Mouse (Mus musculus) neural tube, embryonic 14.5 days (tissue): ENCODE results near the gene Bin2. TPM values are rescaled to one million over a fixed set of nuclear protein-coding genes. Genes with fewer than 3 reads are reported as not detected.

Experiments
- ATAC-seq: fragments of 200-750 bp; cut with Nextera tagmentation; 2 replicates; pipeline ENCODE4 v1.8.0; 2017; ENCODE audit warnings: low read depth, mild to moderate bottlenecking, moderate TSS enrichment, moderate library complexity
- H3K27ac ChIP-seq: fragments of 300-500 bp; sonication (generic); 2 replicates; pipeline ENCODE4 v1.5.1; 2014; ENCODE audit warnings: low read depth, mild to moderate bottlenecking, control low read depth, low read length, moderate library complexity, mixed read lengths
- H3K27me3 ChIP-seq: fragments of 300-500 bp; sonication (generic); 2 replicates; pipeline ENCODE4 v1.6.1; 2014; ENCODE audit warnings: low read length; ENCODE audit not compliant: control insufficient read depth, insufficient read depth
- H3K36me3 ChIP-seq: fragments of 300-500 bp; sonication (generic); 2 replicates; pipeline ENCODE4 v1.6.1; 2014; ENCODE audit warnings: low read length, mixed read lengths; ENCODE audit not compliant: control insufficient read depth, insufficient read depth
- H3K4me1 ChIP-seq: fragments of 300-500 bp; sonication (generic); 2 replicates; pipeline ENCODE4 v1.6.1; 2014; ENCODE audit warnings: low read length; ENCODE audit not compliant: control insufficient read depth, insufficient read depth
- H3K4me2 ChIP-seq: fragments of 300-500 bp; sonication (generic); 2 replicates; pipeline ENCODE4 v1.6.1; 2014; ENCODE audit warnings: mild to moderate bottlenecking, low read depth, low read length, control low read depth
- H3K4me3 ChIP-seq: fragments of 300-500 bp; sonication (generic); 2 replicates; pipeline ENCODE4 v1.5.1; 2014; ENCODE audit warnings: low read depth, low read length, control low read depth, mixed read lengths
- H3K9ac ChIP-seq: fragments of 300-500 bp; sonication (generic); replicated peaks from 2 replicates; pipeline ENCODE4 v1.6.1; 2014; ENCODE audit warnings: low read depth, mild to moderate bottlenecking, control low read depth, low read length, mixed read lengths
- H3K9me3 ChIP-seq: fragments of 300-500 bp; sonication (generic); 2 replicates; pipeline ENCODE4 v1.6.1; 2016; ENCODE audit warnings: low read length; ENCODE audit not compliant: control insufficient read depth
- WGBS: fragments of 180-500 bp; shearing (Covaris S2); extraction: QIAGEN DNeasy Blood & Tissue Kit; methylation state at CpG from one replicate; pipeline ENCODE4 v1.1.7; 2014; 5-methylcytosine and 5-hydroxymethylcytosine counted together
- polyA plus RNA-seq: library from polyadenylated mRNA; unstranded; fragments of >200 nt; fragmentation: Nextera tagmentation; extraction: Ambion mirVana; gene quantifications from 2 replicates; pipeline ENCODE4 v1.2.1, GENCODE M21; 2014

The Bin2 gene
- polyA plus RNA-seq, result 1.4 and 2.9 TPM in 2 replicates

DNA sequence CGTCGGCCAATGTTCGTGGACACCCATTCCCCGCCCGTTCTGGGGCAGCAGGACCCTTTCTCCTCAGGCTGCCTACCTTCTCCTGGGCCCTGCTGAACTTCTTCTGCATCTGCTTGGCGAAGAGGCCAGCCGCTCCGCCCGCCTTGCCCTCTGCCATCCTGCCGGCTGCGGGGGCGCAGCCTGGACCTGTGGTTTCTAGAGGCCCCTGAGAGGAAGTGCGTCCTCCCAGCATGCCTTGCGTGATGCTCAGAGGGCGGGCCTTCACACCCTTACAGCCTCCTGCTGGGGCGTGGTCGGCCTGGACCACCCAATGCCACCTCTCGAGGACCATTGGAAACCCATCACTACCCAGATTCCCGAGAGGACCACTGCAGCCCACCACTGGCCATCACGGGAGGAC is at the start of gene Bin2:
Gene Bin2 (minus strand): TSS at position 217 of the 400 bp plus-strand sequence.
- H3K9me3 ChIP-seq, result no peaks in the 10 kb centered on the region
- no peak for ATAC-seq
- H3K9ac ChIP-seq, result no peak within 1 kb of the TSS
- no peaks in the 10 kb centered on the region for H3K36me3 ChIP-seq
- H3K4me1 ChIP-seq, result no peaks in the 10 kb centered on the region
- WGBS, result 94% methylated on average over 20 of the region's 20 CpGs
- H3K27ac ChIP-seq, result no peak within 1 kb of the TSS
- H3K4me2 ChIP-seq, result no peak within 1 kb of the TSS
- no peak within 1 kb of the TSS for H3K4me3 ChIP-seq
- no peaks in the 10 kb centered on the region for H3K27me3 ChIP-seq

- WGBS, result 82% methylated on average over 11 of the region's 11 CpGs
Measured at GRCm38 (mm10) chr15:100718572-100718971, 49.2 kb upstream of the Bin2 start.

DNA sequence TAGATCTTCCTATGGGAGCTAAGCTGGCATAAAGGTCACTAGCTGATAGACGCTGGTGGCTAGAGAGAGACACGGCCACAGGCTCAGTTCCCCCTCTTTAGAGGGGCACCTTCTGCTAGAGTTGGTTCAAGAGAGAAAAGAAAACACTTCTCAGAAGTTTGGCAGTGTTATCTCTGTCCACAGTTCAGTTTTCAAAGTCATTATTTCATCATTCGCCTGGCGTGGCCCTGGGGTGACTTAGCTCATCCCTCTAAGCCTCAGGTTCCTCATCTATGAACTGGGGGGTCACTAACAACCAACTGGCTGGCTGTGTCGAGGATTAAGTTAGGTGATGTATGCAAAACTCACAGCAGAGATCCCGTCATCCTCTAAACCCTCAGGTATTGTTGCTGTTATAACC is 48.6 kb upstream of the Bin2 start:
- H3K9ac ChIP-seq, result no peak overlapping the region
- no peaks in the 10 kb centered on the region for H3K36me3 ChIP-seq
- H3K27ac ChIP-seq, result no peak overlapping the region
- H3K4me1 ChIP-seq, result no peaks in the 10 kb centered on the region
- no peaks in the 10 kb centered on the region for H3K27me3 ChIP-seq
- H3K4me3 ChIP-seq, result no peak overlapping the region
- ATAC-seq, result no peak
- 82% methylated on average over 6 of the region's 6 CpGs for WGBS
- no peak overlapping the region for H3K4me2 ChIP-seq
- H3K9me3 ChIP-seq, result no peaks in the 10 kb centered on the region

More at GRCm38 (mm10) chr15:100718572-100718971, 49.2 kb upstream of the Bin2 start:
- no peak overlapping the region for H3K4me2 ChIP-seq
- no peaks in the 10 kb centered on the region for H3K4me1 ChIP-seq
- H3K36me3 ChIP-seq, result no peaks in the 10 kb centered on the region
- H3K27ac ChIP-seq, result no peak overlapping the region
- ATAC-seq, result no peak
- no peaks in the 10 kb centered on the region for H3K27me3 ChIP-seq
- H3K9ac ChIP-seq, result no peak overlapping the region
- H3K9me3 ChIP-seq, result no peaks in the 10 kb centered on the region
- H3K4me3 ChIP-seq, result no peak overlapping the region

- Histone ChIP-seq H3K9me3 (no peaks in the 10 kb centered on the region), H3K4me2 (no peak overlapping the region), H3K27ac (no peak overlapping the region), H3K4me1 (no peaks in the 10 kb centered on the region), H3K9ac (no peak overlapping the region), H3K27me3 (no peaks in the 10 kb centered on the region), H3K4me3 (no peak overlapping the region), H3K36me3 (no peaks in the 10 kb centered on the region)
- 76% methylated on average over 9 of the region's 9 CpGs for WGBS
- no peak for ATAC-seq
Measured at GRCm38 (mm10) chr15:100715399-100715993, 46.1 kb upstream of the Bin2 start.

DNA sequence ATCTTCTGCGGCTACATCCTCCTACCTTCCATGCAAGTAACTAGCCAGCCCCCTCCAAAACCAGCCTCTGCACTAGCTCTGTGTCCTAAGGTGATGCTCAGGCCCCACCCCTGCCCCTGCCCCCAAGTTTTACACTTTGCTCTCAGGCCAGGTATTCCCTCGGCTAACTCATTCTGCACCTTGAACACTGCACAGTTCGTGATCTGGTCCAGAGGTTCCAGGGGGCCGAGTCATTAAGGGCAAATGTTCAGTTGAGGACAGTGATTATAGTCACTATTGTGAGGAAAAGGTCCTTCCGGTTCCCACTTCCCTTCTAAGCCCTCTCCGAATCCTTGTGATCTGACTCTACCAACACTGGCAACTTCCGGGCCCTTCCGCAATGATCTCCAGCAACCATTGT is 45.1 kb upstream of the Bin2 start:
- Histone ChIP-seq H3K4me2 (no peak overlapping the region), H3K9ac (no peak overlapping the region), H3K27ac (no peak overlapping the region), H3K4me1 (no peaks in the 10 kb centered on the region), H3K9me3 (no peaks in the 10 kb centered on the region), H3K27me3 (no peaks in the 10 kb centered on the region), H3K4me3 (no peak overlapping the region), H3K36me3 (no peaks in the 10 kb centered on the region)
- 94% methylated on average over 8 of the region's 8 CpGs for WGBS
- no peak for ATAC-seq

DNA sequence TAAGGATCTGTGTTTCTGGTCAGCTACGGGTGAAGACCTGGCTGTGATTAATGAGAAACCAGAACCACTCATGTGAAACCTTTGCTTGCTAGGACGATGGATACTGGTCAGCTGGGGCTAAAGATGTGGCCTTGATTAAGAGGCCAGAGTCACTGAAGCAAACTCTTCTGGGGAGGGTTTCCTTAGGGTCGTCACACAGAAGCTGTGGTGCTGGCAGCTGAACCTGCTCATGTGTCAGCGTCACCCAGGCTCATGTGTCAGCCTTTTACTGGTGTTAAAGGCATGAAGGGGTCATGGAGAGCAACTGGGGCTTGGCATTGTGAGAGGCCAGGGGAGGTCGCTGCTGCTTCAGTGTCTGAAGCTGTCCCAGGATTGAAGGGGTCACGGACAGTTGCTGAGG is 41.5 kb upstream of the Bin2 start:
- 65% methylated on average over 6 of the region's 6 CpGs for WGBS
- Histone ChIP-seq H3K4me3 (no peak overlapping the region), H3K4me2 (no peak overlapping the region), H3K9ac (no peak overlapping the region), H3K27ac (no peak overlapping the region), H3K4me1 (no peaks in the 10 kb centered on the region), H3K27me3 (no peaks in the 10 kb centered on the region), H3K9me3 (no peaks in the 10 kb centered on the region), H3K36me3 (no peaks in the 10 kb centered on the region)
- no peak for ATAC-seq

DNA sequence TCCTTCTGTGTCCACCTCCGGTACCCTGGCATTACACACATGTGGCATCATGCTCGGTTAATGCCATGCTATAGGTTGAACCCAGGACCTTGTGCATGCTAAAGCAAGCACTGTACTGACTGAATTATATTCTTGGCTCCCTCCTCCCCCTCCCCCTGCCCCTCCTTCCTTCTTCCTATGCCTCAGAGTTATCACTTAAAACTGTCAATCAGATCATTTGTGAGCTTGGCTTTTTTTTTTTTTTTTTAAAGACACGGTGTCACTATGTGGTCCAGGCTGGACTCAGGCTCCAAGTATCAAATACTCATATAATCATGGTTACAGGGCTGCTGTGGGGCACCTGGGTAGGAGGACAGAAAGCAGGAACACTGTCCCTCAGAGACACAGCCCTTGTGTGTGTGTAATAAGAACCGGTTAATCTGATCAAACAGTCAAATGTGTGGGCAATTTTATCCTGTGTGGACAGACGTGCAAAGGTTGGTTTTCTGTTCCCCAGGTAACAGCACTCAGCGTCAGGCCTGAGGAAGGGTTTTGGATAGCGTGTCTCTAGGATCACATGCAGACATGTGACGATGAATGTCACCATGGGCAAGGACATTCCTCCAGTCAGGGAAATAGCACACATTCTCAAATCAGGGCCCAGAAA is 39.2 kb upstream of the Bin2 start:
- Histone ChIP-seq H3K9ac (no peak overlapping the region), H3K4me1 (no peaks in the 10 kb centered on the region), H3K4me3 (no peak overlapping the region), H3K36me3 (no peaks in the 10 kb centered on the region), H3K27ac (no peak overlapping the region), H3K4me2 (no peak overlapping the region), H3K9me3 (no peaks in the 10 kb centered on the region), H3K27me3 (no peaks in the 10 kb centered on the region)
- WGBS, result 86% methylated on average over 8 of the region's 8 CpGs
- ATAC-seq, result no peak

GRCm38 (mm10) chr15:100706226-100706625 is 36.9 kb upstream of the Bin2 start:
- ATAC-seq, result no peak
- H3K27ac ChIP-seq, result no peak overlapping the region
- WGBS, result 72% methylated on average over 8 of the region's 8 CpGs
- no peaks in the 10 kb centered on the region for H3K27me3 ChIP-seq
- H3K4me2 ChIP-seq, result no peak overlapping the region
- no peak overlapping the region for H3K4me3 ChIP-seq
- H3K9me3 ChIP-seq, result no peaks in the 10 kb centered on the region
- H3K4me1 ChIP-seq, result no peaks in the 10 kb centered on the region
- no peak overlapping the region for H3K9ac ChIP-seq
- H3K36me3 ChIP-seq, result no peaks in the 10 kb centered on the region

GRCm38 (mm10) chr15:100705376-100705775 is 36.0 kb upstream of the Bin2 start:
- no peaks in the 10 kb centered on the region for H3K4me1 ChIP-seq
- H3K27me3 ChIP-seq, result no peaks in the 10 kb centered on the region
- H3K4me2 ChIP-seq, result no peak overlapping the region
- WGBS, result 82% methylated on average over 1 of the region's 1 CpGs
- no peaks in the 10 kb centered on the region for H3K36me3 ChIP-seq
- no peaks in the 10 kb centered on the region for H3K9me3 ChIP-seq
- ATAC-seq, result no peak
- no peak overlapping the region for H3K9ac ChIP-seq
- H3K27ac ChIP-seq, result no peak overlapping the region
- no peak overlapping the region for H3K4me3 ChIP-seq
